Mouse (Mus musculus): ENCODE results near the gene Nck1. TPM values are rescaled to one million over a fixed set of nuclear protein-coding genes. Genes with fewer than 3 reads are reported as not detected.

Nck1 gene
- polyA plus RNA-seq, 1 experiment from 2014 or later: 53.6 TPM

DNA sequence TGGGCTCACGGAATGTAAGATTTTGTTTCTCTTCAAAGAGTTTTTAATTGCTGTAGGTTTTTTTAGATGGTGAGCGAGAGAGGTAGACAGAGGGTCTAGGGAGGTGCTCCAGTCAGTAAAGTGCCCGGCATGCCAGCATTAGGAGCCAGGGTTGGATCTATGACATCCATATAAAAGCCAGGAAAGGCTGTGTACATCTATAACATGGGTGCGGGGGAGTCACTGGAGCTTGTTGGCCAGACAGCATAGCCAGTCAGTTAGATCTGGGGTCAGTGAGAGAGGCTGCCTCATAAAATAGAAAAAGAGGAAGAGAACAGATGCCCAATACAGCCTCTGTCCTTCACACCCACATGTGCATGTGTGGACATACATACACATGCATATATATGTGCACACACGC, 80.6 kb downstream of the Nck1 start:
- WGBS: 95% methylated on average over 5 of the region's 5 CpGs
- H3K4me3 ChIP-seq: no peak overlapping the region
- no peak overlapping the region for H3K4me2 ChIP-seq
- no peaks in the 10 kb centered on the region for H3K36me3 ChIP-seq (replicated peaks)
- no peaks in the 10 kb centered on the region for H3K9me3 ChIP-seq
- no peak for ATAC-seq (replicated peaks)
- no peak overlapping the region for H3K9ac ChIP-seq
- H3K4me1 ChIP-seq: no peaks in the 10 kb centered on the region
- H3K27me3 ChIP-seq (replicated peaks): no peaks in the 10 kb centered on the region
- no peak overlapping the region for H3K27ac ChIP-seq

DNA sequence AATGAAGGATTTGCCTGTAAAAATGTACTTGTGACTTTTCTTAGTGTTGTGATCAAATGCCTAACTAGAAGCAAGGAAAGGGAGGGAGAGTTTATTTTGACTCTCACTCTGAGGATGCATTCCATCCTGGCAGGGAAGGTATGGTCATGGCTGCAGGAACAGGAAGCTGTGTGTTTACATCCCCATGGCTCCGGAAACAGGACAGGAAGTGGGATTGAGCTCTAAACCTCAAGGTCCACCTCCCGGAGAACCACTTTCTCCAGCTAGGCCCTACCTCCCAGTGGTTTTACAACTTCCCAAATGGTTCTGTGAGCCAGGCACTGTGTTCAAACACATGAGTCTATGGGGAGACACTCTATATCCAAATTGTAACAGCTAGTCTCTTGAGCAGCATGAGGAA, 82.2 kb downstream of the Nck1 start:
- Histone ChIP-seq H3K4me1 (no peaks in the 10 kb centered on the region), H3K27ac (no peak overlapping the region), H3K9ac (no peak overlapping the region), H3K9me3 (no peaks in the 10 kb centered on the region), H3K36me3 (replicated peaks) (no peaks in the 10 kb centered on the region), H3K27me3 (replicated peaks) (no peaks in the 10 kb centered on the region), H3K4me3 (no peak overlapping the region), H3K4me2 (no peak overlapping the region)
- WGBS: 89% methylated on average over 2 of the region's 2 CpGs
- ATAC-seq (replicated peaks): no peak

DNA sequence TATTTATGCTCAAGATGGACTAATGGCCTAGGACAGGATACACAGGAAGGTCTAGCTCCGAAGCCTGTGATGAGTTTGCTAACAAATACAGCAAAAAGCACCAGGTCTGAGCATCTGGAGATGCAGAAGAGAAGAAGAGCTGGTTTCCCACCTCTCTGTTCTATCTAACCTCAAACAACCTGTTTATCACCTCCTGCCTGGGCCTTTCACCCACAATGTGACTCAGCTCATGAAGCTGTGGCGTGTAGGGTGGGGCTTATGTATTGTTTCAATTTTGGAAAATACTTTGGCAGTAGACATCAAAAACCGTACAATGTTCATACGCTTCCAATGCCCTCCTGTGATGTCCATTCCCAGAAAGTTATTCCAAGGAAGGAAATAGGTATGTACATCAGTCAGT, 83.8 kb downstream of the Nck1 start:
- no peak overlapping the region for H3K9ac ChIP-seq
- no peak overlapping the region for H3K4me3 ChIP-seq
- H3K27me3 ChIP-seq (replicated peaks): no peaks in the 10 kb centered on the region
- H3K9me3 ChIP-seq: no peaks in the 10 kb centered on the region
- H3K4me2 ChIP-seq: no peak overlapping the region
- H3K27ac ChIP-seq: no peak overlapping the region
- no peaks in the 10 kb centered on the region for H3K4me1 ChIP-seq
- no peak for ATAC-seq (replicated peaks)
- no peaks in the 10 kb centered on the region for H3K36me3 ChIP-seq (replicated peaks)
- 88% methylated on average over 4 of the region's 4 CpGs for WGBS

DNA sequence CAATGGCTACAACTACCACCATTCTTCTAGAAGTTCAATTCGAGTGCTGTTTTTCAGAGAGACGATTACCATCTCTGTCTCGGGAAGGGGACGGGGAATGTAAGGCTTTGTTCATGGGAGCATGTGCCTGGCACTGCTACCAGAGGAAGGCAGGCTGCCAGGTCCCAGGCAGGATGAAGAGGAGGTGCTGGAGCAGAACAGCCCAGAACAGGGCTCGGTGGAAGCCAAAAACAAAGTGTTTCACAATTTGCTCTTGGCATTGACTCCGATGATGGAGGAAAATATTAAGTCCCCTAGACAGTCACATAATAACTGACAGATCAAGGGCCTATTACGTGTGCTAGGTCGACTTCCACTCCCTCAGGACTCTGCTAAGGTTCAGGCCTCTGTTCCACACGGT, 84.3 kb downstream of the Nck1 start:
- H3K4me3 ChIP-seq: no peak overlapping the region
- 77% methylated on average over 9 of the region's 9 CpGs for WGBS
- no peak for ATAC-seq (replicated peaks)

DNA sequence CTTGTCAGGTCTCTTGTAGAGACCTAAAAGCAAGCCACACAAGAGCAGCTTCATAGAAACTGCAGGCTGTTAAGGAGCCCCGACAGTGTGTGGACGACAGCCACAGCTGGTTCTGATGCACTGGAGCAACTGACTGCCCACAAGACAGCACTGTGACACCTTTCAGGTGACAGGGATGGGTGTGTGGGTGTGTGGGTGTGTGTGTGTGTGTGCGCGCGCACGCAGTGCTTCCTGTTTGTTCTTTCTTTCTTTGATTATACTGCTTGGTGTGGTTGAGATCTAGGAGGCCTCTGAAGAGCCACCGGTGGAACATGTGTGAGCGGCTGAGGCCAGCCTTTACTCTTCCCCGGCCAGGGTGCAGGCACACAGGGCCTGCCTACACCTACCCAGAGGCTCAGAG, 85.7 kb downstream of the Nck1 start:
- no peak overlapping the region for H3K4me3 ChIP-seq
- no peak for ATAC-seq (replicated peaks)
- H3K9ac ChIP-seq: no peak overlapping the region
- no peaks in the 10 kb centered on the region for H3K36me3 ChIP-seq (replicated peaks)
- no peak overlapping the region for H3K4me2 ChIP-seq
- H3K4me1 ChIP-seq: no peaks in the 10 kb centered on the region
- H3K27ac ChIP-seq: no peak overlapping the region
- no peaks in the 10 kb centered on the region for H3K9me3 ChIP-seq
- no peaks in the 10 kb centered on the region for H3K27me3 ChIP-seq (replicated peaks)
- 95% methylated on average over 9 of the region's 9 CpGs for WGBS

More for the DNA sequence above, 84.3 kb downstream of the Nck1 start:
- Histone ChIP-seq H3K9ac (no peak overlapping the region), H3K4me2 (no peak overlapping the region), H3K4me1 (no peaks in the 10 kb centered on the region), H3K9me3 (no peaks in the 10 kb centered on the region), H3K27ac (no peak overlapping the region), H3K36me3 (replicated peaks) (no peaks in the 10 kb centered on the region), H3K27me3 (replicated peaks) (no peaks in the 10 kb centered on the region)

DNA sequence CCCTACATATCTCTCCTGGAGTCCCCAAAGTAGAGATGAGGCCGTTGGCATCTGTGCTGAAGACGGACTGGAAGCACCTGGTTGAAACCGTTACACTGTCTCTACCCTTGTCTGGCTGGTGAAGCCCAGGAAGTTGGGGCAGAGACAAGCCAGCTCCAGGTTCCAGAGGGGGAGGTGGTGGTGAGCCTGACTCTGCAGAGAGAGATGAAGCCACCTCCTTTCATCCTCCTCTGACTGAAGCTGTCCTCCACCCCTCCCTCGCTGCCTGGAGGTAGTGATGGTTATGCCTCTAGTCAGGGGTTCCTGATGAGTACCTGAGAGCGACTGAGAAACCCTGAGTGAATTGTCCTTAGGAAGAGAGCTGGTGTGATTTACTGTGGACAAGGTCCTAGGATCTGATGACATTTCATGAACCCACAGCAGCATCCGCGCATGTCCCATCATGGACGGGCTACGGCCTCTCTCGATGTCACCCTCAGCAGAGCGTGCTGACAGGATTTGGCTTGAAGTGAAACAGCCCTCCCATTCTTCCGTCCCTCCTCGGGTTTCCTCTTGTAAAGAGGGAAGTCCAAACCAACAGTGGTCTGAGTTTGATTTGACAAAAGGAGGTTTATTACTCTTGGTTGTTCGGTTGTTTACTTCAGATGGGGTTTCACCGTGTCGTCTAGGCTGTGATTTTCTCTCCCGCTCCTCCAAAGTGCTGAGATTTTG, 87.8 kb downstream of the Nck1 start:
- Histone ChIP-seq H3K9ac (no peak overlapping the region), H3K36me3 (replicated peaks) (no peaks in the 10 kb centered on the region), H3K4me1 (peaks cover 7% of the 10 kb centered on the region), H3K4me3 (no peak overlapping the region), H3K4me2 (no peak overlapping the region), H3K27me3 (replicated peaks) (no peaks in the 10 kb centered on the region), H3K9me3 (no peaks in the 10 kb centered on the region), H3K27ac (no peak overlapping the region)
- WGBS: 89% methylated on average over 17 of the region's 17 CpGs
- ATAC-seq (replicated peaks): no peak

DNA sequence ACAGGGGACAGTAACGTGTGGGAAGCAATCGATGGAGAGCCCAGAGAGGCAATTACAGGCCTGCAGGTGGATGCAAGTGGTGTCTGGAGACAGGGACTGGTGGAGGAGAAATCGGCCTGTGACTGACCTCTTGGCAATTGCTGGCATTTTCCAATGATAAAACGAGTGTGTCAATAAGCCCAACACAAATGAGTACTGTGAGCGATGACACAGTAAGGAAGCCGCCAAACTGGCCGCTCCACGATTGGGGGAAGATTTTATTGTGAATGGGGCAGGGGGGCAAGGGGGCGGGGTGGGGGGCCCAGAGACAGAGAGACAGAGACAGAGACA, 91.3 kb downstream of the Nck1 start:
- H3K27me3 ChIP-seq (replicated peaks): no peaks in the 10 kb centered on the region
- 20% methylated on average over 9 of the region's 9 CpGs for WGBS
- no peak for ATAC-seq (replicated peaks)
- no peaks in the 10 kb centered on the region for H3K36me3 ChIP-seq (replicated peaks)
- H3K4me2 ChIP-seq: peak overlapping the region; percentile 48
- peak overlapping the region; percentile 21 for H3K4me3 ChIP-seq
- peak overlapping the region; percentile 28; the same call in 1 of the 2 replicates for H3K9ac ChIP-seq
- H3K27ac ChIP-seq: no peak overlapping the region
- no peaks in the 10 kb centered on the region for H3K9me3 ChIP-seq
- peaks cover 7% of the 10 kb centered on the region for H3K4me1 ChIP-seq

DNA sequence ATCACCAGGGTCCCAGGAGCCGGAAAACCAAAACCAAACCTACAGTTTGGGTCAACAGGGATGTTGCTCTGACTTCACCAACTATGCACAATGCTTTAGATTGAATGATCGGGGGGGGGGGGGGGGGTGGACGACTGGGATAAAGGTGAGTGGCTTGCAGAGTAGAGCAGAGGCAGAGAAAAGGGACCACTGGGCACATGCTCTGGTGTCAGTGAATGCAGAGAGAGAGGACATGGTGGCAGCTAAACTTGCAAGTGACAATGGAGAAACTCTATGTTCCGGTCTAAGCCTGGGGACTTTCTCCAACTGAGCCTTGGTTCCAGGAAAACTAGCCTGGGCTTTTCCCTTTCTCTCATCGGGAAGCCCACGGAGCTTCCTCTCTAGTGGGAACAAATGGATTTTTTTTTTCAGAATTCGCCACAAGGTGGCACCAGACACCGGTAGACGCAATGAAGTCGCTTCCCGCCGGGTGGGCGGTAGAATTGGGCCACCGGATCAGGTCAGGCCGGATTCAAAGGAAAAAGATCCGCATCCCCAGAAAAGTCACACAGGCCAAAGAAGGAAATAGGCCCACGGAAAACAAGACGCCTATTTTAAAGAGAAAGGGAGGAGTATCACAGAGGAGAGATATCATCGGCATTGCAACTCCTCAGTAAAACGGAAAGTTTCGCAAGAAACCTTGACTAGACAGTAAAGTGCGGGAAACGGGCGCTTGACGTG, 91.8 kb downstream of the Nck1 start:
- WGBS: 10% methylated on average over 24 of the region's 25 CpGs
- Histone ChIP-seq H3K9ac (peak overlapping the region; percentile 28; the same call in 1 of the 2 replicates), H3K27me3 (replicated peaks) (no peaks in the 10 kb centered on the region), H3K4me3 (peak overlapping the region; percentile 21), H3K27ac (no peak overlapping the region), H3K9me3 (no peaks in the 10 kb centered on the region), H3K36me3 (replicated peaks) (no peaks in the 10 kb centered on the region), H3K4me2 (peak overlapping the region; percentile 48), H3K4me1 (peaks cover 7% of the 10 kb centered on the region)
- ATAC-seq (replicated peaks): 0 out of 2 replicates have a peak, but pooled peaks have one; percentile 50

DNA sequence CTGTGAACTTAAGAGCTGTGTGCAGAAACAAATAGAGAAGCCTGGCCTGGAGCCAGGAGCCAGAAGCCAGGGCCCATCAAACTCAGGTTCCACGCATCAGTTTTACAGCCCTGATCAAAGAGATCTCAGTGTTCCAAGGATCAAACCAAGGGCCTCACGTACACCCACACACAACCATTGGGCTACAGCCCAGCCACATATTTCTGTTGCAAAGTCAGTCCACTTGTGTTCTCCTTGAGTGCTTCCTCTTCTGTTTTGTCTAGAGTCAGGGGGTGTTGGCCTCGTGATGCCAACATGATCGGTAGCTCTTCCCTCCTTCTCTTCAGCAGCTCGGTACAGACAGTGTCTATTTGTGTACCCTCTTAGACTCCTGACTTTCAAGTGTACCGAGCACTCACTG, 93.5 kb downstream of the Nck1 start:
- Histone ChIP-seq H3K36me3 (replicated peaks) (no peaks in the 10 kb centered on the region), H3K4me3 (no peak overlapping the region), H3K9me3 (no peaks in the 10 kb centered on the region), H3K9ac (no peak overlapping the region), H3K27me3 (replicated peaks) (no peaks in the 10 kb centered on the region), H3K4me2 (no peak overlapping the region), H3K27ac (no peak overlapping the region), H3K4me1 (peaks cover 7% of the 10 kb centered on the region)
- no peak for ATAC-seq (replicated peaks)
- 68% methylated on average over 6 of the region's 6 CpGs for WGBS

DNA sequence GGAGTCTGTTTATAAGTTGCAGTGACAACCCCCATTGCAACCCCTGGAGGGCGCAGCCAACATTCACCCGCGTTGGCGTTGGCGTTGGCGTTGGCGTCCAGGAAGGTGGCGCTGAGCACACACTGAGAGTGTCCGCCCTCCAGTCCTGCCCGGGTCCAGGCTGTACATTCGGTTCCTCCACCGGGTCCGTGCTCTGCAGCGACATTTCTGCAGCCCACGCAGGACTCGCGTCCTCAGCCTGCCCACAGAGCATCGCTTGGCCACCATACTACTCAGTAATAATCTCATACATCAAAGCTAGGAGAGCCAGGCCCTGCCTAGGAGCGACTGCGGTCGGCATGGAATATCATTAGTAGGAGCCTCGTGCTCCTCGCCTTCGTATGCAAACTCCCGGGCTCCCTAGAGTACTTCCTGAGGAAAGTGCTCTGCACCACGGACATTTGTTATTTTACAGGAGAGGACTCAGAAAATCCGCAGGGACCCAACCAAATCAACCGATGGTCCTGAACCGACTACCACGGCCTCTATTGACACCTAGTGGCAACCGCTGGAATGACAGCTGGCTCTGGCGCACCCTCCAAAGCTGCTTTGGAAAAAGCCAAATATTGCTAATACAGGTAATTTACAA, 99.8 kb downstream of the Nck1 start:
- H3K4me2 ChIP-seq: peak overlapping the region; percentile 89
- peak; percentile 88 for ATAC-seq (replicated peaks)
- H3K9ac ChIP-seq: peak overlapping the region; percentile 48
- under 1% methylated on average over 32 of the region's 32 CpGs for WGBS
- peak overlapping the region; percentile 74 for H3K27ac ChIP-seq
- H3K27me3 ChIP-seq (replicated peaks): 0 out of 2 replicates have a peak, but pooled peaks cover 3% of the 10 kb centered on the region
- H3K9me3 ChIP-seq: no peaks in the 10 kb centered on the region
- no peaks in the 10 kb centered on the region for H3K36me3 ChIP-seq (replicated peaks)
- peaks cover 6% of the 10 kb centered on the region for H3K4me1 ChIP-seq
- peak overlapping the region; percentile 49 for H3K4me3 ChIP-seq

Measured in midbrain, embryonic 15.5 days (tissue).